Comparison of ENCODE assay signal across 8 mouse cellular contexts in the genomic region with DNA sequence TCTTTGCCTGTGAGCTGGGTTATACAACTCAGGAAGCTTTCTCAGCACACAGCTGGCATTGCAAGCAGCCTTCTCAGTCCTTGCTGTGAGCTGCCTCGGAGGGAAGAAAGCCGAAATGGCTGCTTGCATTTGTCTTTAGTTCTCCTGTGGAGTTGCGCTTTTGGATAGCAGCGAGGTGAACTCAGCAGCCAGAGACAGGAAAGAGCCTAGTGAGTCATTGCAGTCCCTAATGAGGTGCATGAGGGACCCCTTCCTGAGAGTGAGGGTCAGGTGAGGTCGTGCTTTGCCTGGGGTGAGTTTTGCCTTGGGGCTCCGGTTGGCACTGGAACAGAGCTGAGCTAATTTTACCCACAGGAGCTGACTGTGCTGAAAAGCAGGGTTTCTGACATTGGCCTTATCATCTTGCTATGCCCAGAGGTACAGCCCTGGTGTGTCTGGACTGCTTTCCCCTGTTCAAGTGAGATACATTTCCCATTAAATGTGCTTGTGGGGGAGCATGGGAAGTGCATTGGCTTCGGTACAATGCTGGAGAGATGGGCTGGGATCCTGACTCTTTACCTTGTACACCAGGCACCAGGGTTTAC. TPM values are rescaled to one million over a fixed set of nuclear protein-coding genes. Genes with fewer than 3 reads are reported as not detected.
DNase-seq lines count a peak whose midpoint lies in the region; ATAC-seq and TF ChIP-seq lines count a peak whose summit lies in the region.

No protein-coding gene starts in this region.

- H3K36me3 ChIP-seq in heart, postnatal 0 days (replicated peaks; ENCODE audit: control insufficient read depth, insufficient read depth, low read length) = no peaks in the 10 kb centered on the region
- no peaks in the 10 kb centered on the region for H3K36me3 ChIP-seq in limb, embryonic 14.5 days (ENCODE audit: control insufficient read depth, insufficient read depth, low read length)

- H3K27ac ChIP-seq in cortical plate, adult 2 months (ENCODE audit: insufficient read depth, low read length) = peak overlapping the region; percentile 50; the same call in 1 of the 2 replicates
- H3K27ac ChIP-seq in heart, postnatal 0 days (ENCODE audit: low read depth) = peak overlapping the region; percentile 96
- H3K27ac ChIP-seq in limb, embryonic 14.5 days (replicated peaks; ENCODE audit: low read depth, low read length) = peak overlapping the region; percentile 26; the same call in 1 of the 2 replicates

- H3K4me3 ChIP-seq in cortical plate, adult 2 months (ENCODE audit: insufficient read depth, low read length) = no peak overlapping the region
- no peak overlapping the region for H3K4me3 ChIP-seq in heart, postnatal 0 days (ENCODE audit: low read depth, low read length)
- H3K4me3 ChIP-seq in limb, embryonic 14.5 days (replicated peaks; ENCODE audit: low read length) = no peak overlapping the region

- no peaks in the 10 kb centered on the region for H3K27me3 ChIP-seq in heart, postnatal 0 days (ENCODE audit: control insufficient read depth, insufficient read depth, low read length)
- H3K27me3 ChIP-seq in limb, embryonic 14.5 days (ENCODE audit: control insufficient read depth, insufficient read depth, low read length) = no peaks in the 10 kb centered on the region

- H3K9ac ChIP-seq in heart, postnatal 0 days (replicated peaks; ENCODE audit: low read depth, low read length) = peak overlapping the region; percentile 46; the same call in 1 of the 2 replicates
- peak overlapping the region; percentile 34; the same call in 1 of the 2 replicates for H3K9ac ChIP-seq in limb, embryonic 14.5 days (ENCODE audit: low read depth, low read length, severe bottlenecking)

- H3K4me2 ChIP-seq in heart, postnatal 0 days (ENCODE audit: low read depth, low read length) = peak overlapping the region; percentile 29
- peak overlapping the region; percentile 3; the same call in 1 of the 2 replicates for H3K4me2 ChIP-seq in limb, embryonic 14.5 days (replicated peaks; ENCODE audit: low read depth, low read length, severe bottlenecking)

- ATAC-seq in heart, postnatal 0 days (ENCODE audit: insufficient read depth, low read depth) = peak; percentile 84
- ATAC-seq in limb, embryonic 14.5 days (ENCODE audit: low FRiP score, low read depth) = peak; percentile 41

- no peaks in the 10 kb centered on the region for H3K9me3 ChIP-seq in heart, postnatal 0 days (replicated peaks; ENCODE audit: control insufficient read depth, low read length)
- no peaks in the 10 kb centered on the region for H3K9me3 ChIP-seq in limb, embryonic 14.5 days (ENCODE audit: control insufficient read depth, low read length)

- no peak for TF ChIP-seq CTCF in cortical plate, adult 2 months (IDR thresholded peaks at IDR 0.05; ENCODE audit: extremely low read depth, insufficient read depth, low read length)
- no peak for TF ChIP-seq CTCF in heart, postnatal 0 days (IDR thresholded peaks at IDR 0.05; ENCODE audit: low read depth)

- no peak for TF ChIP-seq EP300 in heart, postnatal 0 days (IDR thresholded peaks at IDR 0.05; ENCODE audit: low read depth)

- TF ChIP-seq POLR2A in cortical plate, adult 2 months (IDR thresholded peaks at IDR 0.05; ENCODE audit: extremely low read depth, insufficient read depth, low read length) = no peak
- TF ChIP-seq POLR2A in limb, embryonic 14.5 days (IDR thresholded peaks at IDR 0.05; ENCODE audit: borderline replicate concordance, extremely low read depth, insufficient read depth, insufficient read length) = no peak

- H3K4me1 ChIP-seq in cortical plate, adult 2 months (ENCODE audit: control insufficient read depth, insufficient read depth, low read length) = peaks cover 4% of the 10 kb centered on the region
- H3K4me1 ChIP-seq in heart, postnatal 0 days (ENCODE audit: control insufficient read depth, insufficient read depth) = peaks cover 56% of the 10 kb centered on the region
- H3K4me1 ChIP-seq in limb, embryonic 14.5 days (ENCODE audit: control insufficient read depth, insufficient read depth, low read length) = peaks cover 22% of the 10 kb centered on the region

- WGBS in heart, postnatal 0 days = 7% methylated on average over 7 of the region's 7 CpGs
- WGBS in limb, embryonic 14.5 days = 25% methylated on average over 7 of the region's 7 CpGs

- peak; percentile 52 for DNase-seq in thymus, postnatal 4 days
- no peak for DNase-seq in thymus, adult 18-20 months
- peak; percentile 73 for DNase-seq in heart, postnatal 0 days (ENCODE audit: low spot score)
- DNase-seq in limb, embryonic 14.5 days (ENCODE audit: low spot score) = no peak
- DNase-seq in ovary, postnatal 10 days (ENCODE audit: low spot score) = no peak
- DNase-seq in spleen, adult 12 weeks (ENCODE audit: low spot score) = no peak
- DNase-seq in thymus, postnatal 0 days (ENCODE audit: low spot score) = no peak

RNA-seq across cellular contexts. Expression of gene Lpp, which starts 41.3 kb away (rescaled TPM):
- 2.5 TPM in 2 replicates for polyA plus RNA-seq in cortical plate, adult 2 months (2012; rRNA removed)
- total RNA-seq in heart, postnatal 0 days (2014; rRNA removed; ENCODE audit: low replicate concordance) = 56.2 and 77.4 TPM in 2 replicates
- polyA plus RNA-seq in heart, postnatal 0 days (2015; fragmentation: Nextera tagmentation; extraction: Ambion mirVana) = 28.7 and 32.1 TPM in 2 replicates
- 15.1 and 16.5 TPM in 2 replicates for polyA plus RNA-seq in limb, embryonic 14.5 days (2012; rRNA removed)
- 46.7 and 52.4 TPM in 2 replicates for polyA plus RNA-seq in limb, embryonic 14.5 days (2014; fragmentation: Nextera tagmentation; extraction: Ambion mirVana)
- 12.3 and 17.1 TPM in 2 replicates for polyA plus RNA-seq in thymus, postnatal 0 days (2015; fragmentation: Nextera tagmentation; extraction: Ambion mirVana)

Comparison
In these comparisons a context has a peak if more than half of its experiments do, and no peak if none do; other contexts are left out.
1. DNase-seq: peak in thymus, postnatal 4 days (single experiment) and heart, postnatal 0 days (single experiment); none in thymus, adult 18-20 months (0 of 2), limb, embryonic 14.5 days (single experiment), ovary, postnatal 10 days (single experiment), spleen, adult 12 weeks (single experiment) and thymus, postnatal 0 days (single experiment).
2. H3K27ac ChIP-seq: peak in every context shown above with its lines; median percentile 96 in heart, postnatal 0 days; 50 in cortical plate, adult 2 months; 26 in limb, embryonic 14.5 days.